Mouse (Mus musculus) ES-E14 (cell line): ENCODE results near the gene Ttc17. TPM values are rescaled to one million over a fixed set of nuclear protein-coding genes. Genes with fewer than 3 reads are reported as not detected.

Experiments used
- DNase-seq: peaks from one replicate; pipeline ENCODE4 v3.0.0-alpha.2; 2013; ENCODE audit warnings: low read depth, low spot score
- H3K27ac ChIP-seq: 2 replicates; pipeline ENCODE4 v1.5.1; 2012; ENCODE audit warnings: low read depth, mild to moderate bottlenecking, low read length, moderate library complexity, mixed read lengths; ENCODE audit not compliant: poor library complexity, insufficient read depth, severe bottlenecking
- H3K36me3 ChIP-seq: 2 replicates; pipeline ENCODE4 v1.6.1; 2012; ENCODE audit warnings: mild to moderate bottlenecking, low read length, moderate library complexity, mixed read lengths; ENCODE audit not compliant: control insufficient read depth, poor library complexity, insufficient read depth, severe bottlenecking
- H3K4me1 ChIP-seq, 2 experiments: fragments of 150-350 bp in 1 of 2; sonication (generic) in 1 of 2; 2 replicates each; pipeline ENCODE4 v1.6.1; 2012; ENCODE audit warnings: low read length in 2 of 2, mild to moderate bottlenecking in 1 of 2, mixed read lengths in 1 of 2; ENCODE audit not compliant: control insufficient read depth in 2 of 2, insufficient read depth in 2 of 2, poor library complexity in 1 of 2
- H3K4me3 ChIP-seq, 2 experiments: fragments of 150-350 bp in 1 of 2; sonication (generic) in 1 of 2; 2 replicates each; pipeline ENCODE4 v1.5.1; 2012; ENCODE audit warnings: low read length in 2 of 2, low read depth in 1 of 2, mild to moderate bottlenecking in 1 of 2, mixed read lengths in 1 of 2; ENCODE audit not compliant: insufficient read depth in 1 of 2, poor library complexity in 1 of 2, severe bottlenecking in 1 of 2
- H3K9ac ChIP-seq: 2 replicates; pipeline ENCODE4 v1.6.1; 2012; ENCODE audit warnings: low read depth, mild to moderate bottlenecking, low read length, mixed read lengths; ENCODE audit not compliant: poor library complexity, insufficient read depth, severe bottlenecking
- H3K9me3 ChIP-seq: fragments of 150-350 bp; sonication (generic); 2 replicates; pipeline ENCODE4 v1.6.1; 2012; ENCODE audit warnings: low read depth, mild to moderate bottlenecking, low read length; ENCODE audit not compliant: control insufficient read depth, insufficient read depth
- CHD2 ChIP-seq: IDR thresholded peaks from 2 replicates; pipeline ENCODE4 v1.6.1; 2014; ENCODE audit warnings: mild to moderate bottlenecking, low read depth, low read length, inconsistent platforms
- HCFC1 ChIP-seq: IDR thresholded peaks from 2 replicates; pipeline ENCODE4 v1.6.1; 2012; ENCODE audit warnings: low read length, inconsistent platforms, borderline replicate concordance; ENCODE audit not compliant: insufficient read depth
- MAFK ChIP-seq: IDR thresholded peaks from 2 replicates; pipeline ENCODE4 v1.6.1; 2014; ENCODE audit warnings: mild to moderate bottlenecking, low read depth, low read length, inconsistent platforms; ENCODE audit not compliant: insufficient read depth
- ZC3H11A ChIP-seq: IDR thresholded peaks from 2 replicates; pipeline ENCODE4 v1.6.1; 2012; ENCODE audit warnings: low read depth, mild to moderate bottlenecking, inconsistent platforms, low read length, borderline replicate concordance
- ZNF384 ChIP-seq: IDR thresholded peaks from 2 replicates; pipeline ENCODE4 v1.6.1; 2012; ENCODE audit warnings: low read depth, low read length, inconsistent platforms
- in situ Hi-C, 2 experiments: fragments of 600-800 bp; cut with MboI; formaldehyde crosslinking; loops; one replicate each; pipeline ENCODE4 v1.15.1; 2025; ENCODE audit warnings: low sequenced_read_pairs in 2 of 2, inconsistent platforms in 1 of 2; ENCODE audit not compliant: unreplicated experiment in 2 of 2
- total RNA-seq: library from RNA; depleted of rRNA; stranded (reverse); fragments of 300-350 nt; gene quantifications from 2 replicates; pipeline ENCODE4 v1.2.3, GENCODE M21; 2012; rRNA removed

Gene Ttc17
- total RNA-seq, 1 experiment: 13.0 TPM

- in situ Hi-C loops: no loop called here
- Histone ChIP-seq H3K36me3 (no peaks in the 10 kb centered on the region), H3K9me3 (no peaks in the 10 kb centered on the region), H3K4me3 (peak overlapping the region; percentile 10 to 28; a peak in 1 of 4 replicates), H3K4me1 (peaks cover 10 to 26% of the 10 kb centered on the region in 2 experiments), H3K9ac (no peak overlapping the region), H3K27ac (no peak overlapping the region)
- no peak for DNase-seq
- TF ChIP-seq CHD2 (no peak), ZC3H11A (no peak), MAFK (no peak), HCFC1 (no peak), ZNF384 (no peak)
These were observed 142.5 kb downstream of the Ttc17 start for GRCm38 (mm10) chr2:94264006-94264405.

- peaks cover 9 to 26% of the 10 kb centered on the region in 2 experiments for H3K4me1 ChIP-seq
- H3K9ac ChIP-seq: no peak overlapping the region
- no peak for DNase-seq
- H3K27ac ChIP-seq: no peak overlapping the region
- TF ChIP-seq ZC3H11A (no peak), MAFK (no peak), HCFC1 (no peak), ZNF384 (peak; percentile 86), CHD2 (no peak)
- no peaks in the 10 kb centered on the region for H3K9me3 ChIP-seq
- peak overlapping the region; percentile 8 to 21; a peak in 2 of 4 replicates for H3K4me3 ChIP-seq
- H3K36me3 ChIP-seq: no peaks in the 10 kb centered on the region
- in situ Hi-C loops: no loop called here
These were observed 143.0 kb downstream of the Ttc17 start for GRCm38 (mm10) chr2:94263530-94263937.

- Histone ChIP-seq H3K4me1 (peaks cover 6 to 22% of the 10 kb centered on the region in 2 experiments), H3K9me3 (no peaks in the 10 kb centered on the region), H3K9ac (no peak overlapping the region), H3K27ac (no peak overlapping the region), H3K4me3 (peak overlapping the region; percentile 8 to 21; a peak in 2 of 4 replicates), H3K36me3 (no peaks in the 10 kb centered on the region)
- in situ Hi-C loops: no loop called here
- no peak for DNase-seq
- peak; percentile 84 for TF ChIP-seq ZNF384
- TF ChIP-seq CHD2: no peak
These were observed 143.5 kb downstream of the Ttc17 start for GRCm38 (mm10) chr2:94262917-94263529.

GRCm38 (mm10) chr2:94254102-94254501 is 152.4 kb downstream of the Ttc17 start:
- Histone ChIP-seq H3K9me3 (no peaks in the 10 kb centered on the region), H3K27ac (no peak overlapping the region), H3K9ac (no peak overlapping the region), H3K4me1 (no peaks in the 10 kb centered on the region), H3K36me3 (no peaks in the 10 kb centered on the region), H3K4me3 (no peak overlapping the region)
- TF ChIP-seq ZNF384 (no peak), MAFK (no peak), CHD2 (no peak), HCFC1 (no peak), ZC3H11A (no peak)
- no peak for DNase-seq
- in situ Hi-C loops: no loop called here

Other genes with a start within 250 kb of the Ttc17 start
- gene Hsd17b12, start 248.7 kb downstream of the Ttc17 start, total RNA-seq: 149 and 170 TPM in 2 replicates
- gene Api5, start 31.4 kb upstream of the Ttc17 start, total RNA-seq: 57.9 and 84.2 TPM in 2 replicates